Mouse (Mus musculus): Measurements from ENCODE around the gene Kdm8. TPM values are rescaled to one million over a fixed set of nuclear protein-coding genes. Genes with fewer than 3 reads are reported as not detected.

The Kdm8 gene
- total RNA-seq (2014; rRNA removed) (4.7 and 6.9 TPM in 2 replicates), polyA plus RNA-seq (2015; fragmentation: Nextera tagmentation; extraction: Ambion mirVana) (1.9 and 3.1 TPM in 2 replicates)

DNA sequence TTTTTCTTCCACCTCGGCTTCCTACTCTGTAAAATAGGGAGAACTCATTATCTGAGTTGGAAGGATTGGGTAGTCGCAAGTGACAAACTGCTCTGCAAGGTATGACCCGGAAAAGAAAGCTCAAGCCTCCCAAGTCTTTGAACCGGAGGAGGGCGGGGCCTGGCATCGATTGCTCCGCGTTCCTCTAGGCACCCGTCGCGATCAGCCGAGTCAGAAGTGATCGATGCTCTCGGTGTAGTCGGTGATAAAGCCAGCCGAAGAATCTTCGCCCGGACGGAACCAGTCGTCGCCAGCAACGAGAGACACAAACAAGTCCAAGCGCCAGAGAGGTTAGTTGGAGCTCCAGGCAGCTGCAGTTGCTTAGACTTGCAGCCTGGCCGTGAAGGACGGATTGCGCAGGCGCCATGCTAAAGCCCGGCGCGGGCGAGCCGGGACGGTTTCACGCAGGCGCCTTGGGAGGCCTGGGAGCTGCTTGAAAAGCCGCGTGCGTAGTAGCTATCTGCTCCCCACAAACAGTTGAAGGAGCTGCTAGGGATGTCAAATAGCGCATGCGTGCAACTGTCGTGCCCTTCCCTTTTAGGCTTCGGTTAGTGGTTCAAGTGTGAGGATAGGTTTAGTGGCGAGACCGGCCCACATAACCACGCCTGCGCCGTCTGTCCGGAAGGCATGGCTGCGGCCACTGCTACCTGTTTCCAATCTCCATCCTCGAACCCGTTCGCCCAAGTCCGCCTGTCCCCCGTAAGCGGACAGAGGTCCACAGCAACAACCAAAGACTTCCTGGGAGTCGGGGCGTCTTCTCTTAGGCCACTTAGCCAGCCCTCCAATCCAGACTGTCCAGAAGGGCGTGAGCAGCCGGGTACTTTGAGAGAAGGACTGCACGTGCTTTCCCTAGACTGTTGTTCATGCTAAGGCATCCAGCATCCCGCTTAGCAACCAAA, at the start of gene Kdm8:
Gene Kdm8, plus strand, starts transcription at position 213 of the 938 bp plus-strand sequence.
- Histone ChIP-seq H3K4me2 (ENCODE audit: low read depth) (peak within 1 kb of the TSS; percentile 75), H3K4me1 (ENCODE audit: insufficient read depth) (peaks cover 8% of the 10 kb centered on the region), H3K27me3 (ENCODE audit: insufficient read depth, low read length) (no peaks in the 10 kb centered on the region), H3K36me3 (ENCODE audit: insufficient read depth) (no peaks in the 10 kb centered on the region), H3K9ac (peak within 1 kb of the TSS; percentile 80), H3K9me3 (ENCODE audit: low read length) (no peaks in the 10 kb centered on the region), H3K4me3 (ENCODE audit: low read depth, low read length) (peak within 1 kb of the TSS; percentile 60), H3K27ac (ENCODE audit: low read depth, low read length) (peak within 1 kb of the TSS; percentile 98)
- ATAC-seq (peak; percentile 99), DNase-seq (peak; percentile 99)
- TF ChIP-seq CTCF (IDR thresholded peaks at IDR 0.05; ENCODE audit: low read depth), result no peak
- 2% methylated on average over 61 of the region's 61 CpGs for WGBS

DNA sequence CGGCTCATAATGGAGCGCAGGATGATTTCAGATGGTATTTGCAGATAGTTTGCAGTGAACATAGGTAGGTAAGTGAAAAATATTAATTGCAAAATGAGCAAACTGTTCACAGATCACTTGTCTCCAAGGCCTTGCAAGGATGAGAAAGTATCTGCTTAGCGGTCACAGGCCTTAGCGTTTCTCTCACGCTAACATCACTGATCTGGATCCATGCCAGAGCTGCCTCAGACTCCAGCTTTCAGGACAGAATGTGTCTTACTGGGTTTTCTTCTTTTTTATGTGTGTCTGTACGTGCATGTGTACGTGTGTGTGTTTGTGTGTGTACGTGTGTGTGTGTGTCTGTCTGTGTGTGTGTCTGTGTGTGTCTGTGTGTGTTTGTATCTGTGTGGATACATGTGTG, 46.4 kb upstream of the Kdm8 start:
- WGBS, result 72% methylated on average over 8 of the region's 8 CpGs

DNA sequence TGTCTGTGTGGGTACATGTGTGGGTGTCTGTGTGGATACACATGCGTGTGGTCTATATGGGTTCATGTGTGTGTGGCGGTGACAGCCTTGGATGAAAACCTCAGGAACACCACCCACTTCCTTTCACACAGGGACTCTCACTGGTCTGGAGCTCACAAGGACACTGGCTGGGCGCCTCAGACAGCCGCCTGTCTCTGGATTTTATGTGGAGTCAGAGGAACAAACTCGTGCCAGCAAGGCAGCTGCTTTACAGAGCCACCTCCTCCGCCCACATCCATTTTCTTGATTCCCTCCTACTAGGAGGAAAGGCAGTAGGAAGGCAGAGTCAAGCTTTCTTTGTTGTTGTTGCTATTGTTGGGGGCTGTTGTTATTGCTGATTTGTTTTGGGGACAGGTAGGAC, 45.8 kb upstream of the Kdm8 start:
- H3K4me1 ChIP-seq (ENCODE audit: insufficient read depth), result no peaks in the 10 kb centered on the region
- H3K27me3 ChIP-seq (ENCODE audit: insufficient read depth, low read length), result no peaks in the 10 kb centered on the region
- no peaks in the 10 kb centered on the region for H3K9me3 ChIP-seq (ENCODE audit: low read length)
- no peaks in the 10 kb centered on the region for H3K36me3 ChIP-seq (ENCODE audit: insufficient read depth)
- no peak overlapping the region for H3K4me3 ChIP-seq (ENCODE audit: low read depth, low read length)
- ATAC-seq, result no peak
- no peak overlapping the region for H3K27ac ChIP-seq (ENCODE audit: low read depth, low read length)
- no peak for TF ChIP-seq CTCF (IDR thresholded peaks at IDR 0.05; ENCODE audit: low read depth)
- no peak overlapping the region for H3K9ac ChIP-seq
- no peak for DNase-seq
- no peak overlapping the region for H3K4me2 ChIP-seq (ENCODE audit: low read depth)
- 59% methylated on average over 6 of the region's 6 CpGs for WGBS

More for the DNA sequence above, 46.4 kb upstream of the Kdm8 start:
- H3K4me2 ChIP-seq (ENCODE audit: low read depth), result no peak overlapping the region
- no peak overlapping the region for H3K27ac ChIP-seq (ENCODE audit: low read depth, low read length)
- H3K4me3 ChIP-seq (ENCODE audit: low read depth, low read length), result no peak overlapping the region
- H3K9me3 ChIP-seq (ENCODE audit: low read length), result no peaks in the 10 kb centered on the region
- DNase-seq (peak; percentile 23), ATAC-seq (no peak)
- no peak for TF ChIP-seq CTCF (IDR thresholded peaks at IDR 0.05; ENCODE audit: low read depth)
- no peak overlapping the region for H3K9ac ChIP-seq
- H3K4me1 ChIP-seq (ENCODE audit: insufficient read depth), result no peaks in the 10 kb centered on the region
- H3K27me3 ChIP-seq (ENCODE audit: insufficient read depth, low read length), result no peaks in the 10 kb centered on the region
- no peaks in the 10 kb centered on the region for H3K36me3 ChIP-seq (ENCODE audit: insufficient read depth)

- Histone ChIP-seq H3K27ac (ENCODE audit: low read depth, low read length) (no peak overlapping the region), H3K4me1 (ENCODE audit: insufficient read depth) (no peaks in the 10 kb centered on the region), H3K27me3 (ENCODE audit: insufficient read depth, low read length) (no peaks in the 10 kb centered on the region), H3K4me2 (ENCODE audit: low read depth) (no peak overlapping the region), H3K36me3 (ENCODE audit: insufficient read depth) (no peaks in the 10 kb centered on the region), H3K9me3 (ENCODE audit: low read length) (no peaks in the 10 kb centered on the region), H3K4me3 (ENCODE audit: low read depth, low read length) (no peak overlapping the region), H3K9ac (no peak overlapping the region)
- DNase-seq, result no peak
- ATAC-seq, result no peak
- 77% methylated on average over 6 of the region's 6 CpGs for WGBS
- no peak; the same call in 1 of the 2 replicates for TF ChIP-seq CTCF (IDR thresholded peaks at IDR 0.05; ENCODE audit: low read depth)
Observed at GRCm38 (mm10) chr7:125407136-125407535, 37.3 kb upstream of the Kdm8 start.

GRCm38 (mm10) chr7:125415087-125415486, 29.4 kb upstream of the Kdm8 start:
- no peak for ATAC-seq
- H3K9ac ChIP-seq, result no peak overlapping the region
- no peaks in the 10 kb centered on the region for H3K27me3 ChIP-seq (ENCODE audit: insufficient read depth, low read length)
- H3K4me1 ChIP-seq (ENCODE audit: insufficient read depth), result no peaks in the 10 kb centered on the region
- H3K36me3 ChIP-seq (ENCODE audit: insufficient read depth), result no peaks in the 10 kb centered on the region
- H3K27ac ChIP-seq (ENCODE audit: low read depth, low read length), result no peak overlapping the region
- H3K4me3 ChIP-seq (ENCODE audit: low read depth, low read length), result no peak overlapping the region
- no peaks in the 10 kb centered on the region for H3K9me3 ChIP-seq (ENCODE audit: low read length)
- 98% methylated on average over 1 of the region's 1 CpGs for WGBS
- no peak for TF ChIP-seq CTCF (IDR thresholded peaks at IDR 0.05; ENCODE audit: low read depth)
- no peak overlapping the region for H3K4me2 ChIP-seq (ENCODE audit: low read depth)
- DNase-seq, result no peak

DNA sequence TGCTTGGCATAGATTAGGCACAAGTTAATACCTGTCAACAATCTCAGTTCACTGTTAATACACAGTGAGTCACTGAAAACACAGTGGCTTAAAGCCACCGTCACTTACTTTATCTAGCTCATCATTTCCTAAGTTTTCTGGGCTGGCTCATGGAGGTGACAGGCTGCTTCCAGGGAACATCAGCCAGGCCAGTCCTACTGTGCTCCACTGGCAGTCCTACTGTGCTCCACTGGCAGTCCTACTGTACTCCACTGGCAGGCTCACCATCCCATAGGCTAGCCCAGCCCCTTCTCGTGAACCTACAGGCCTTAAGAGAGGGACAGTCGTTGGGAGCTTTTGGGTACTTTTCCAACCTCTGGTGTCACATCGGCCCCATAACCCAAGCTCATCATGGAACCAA, 28.7 kb upstream of the Kdm8 start:
- H3K27ac ChIP-seq (ENCODE audit: low read depth, low read length), result no peak overlapping the region
- DNase-seq (no peak), ATAC-seq (no peak)
- 92% methylated on average over 4 of the region's 4 CpGs for WGBS
- no peaks in the 10 kb centered on the region for H3K4me1 ChIP-seq (ENCODE audit: insufficient read depth)
- no peak overlapping the region for H3K9ac ChIP-seq
- TF ChIP-seq CTCF (IDR thresholded peaks at IDR 0.05; ENCODE audit: low read depth), result no peak
- H3K9me3 ChIP-seq (ENCODE audit: low read length), result no peaks in the 10 kb centered on the region
- no peak overlapping the region for H3K4me3 ChIP-seq (ENCODE audit: low read depth, low read length)
- H3K4me2 ChIP-seq (ENCODE audit: low read depth), result no peak overlapping the region
- no peaks in the 10 kb centered on the region for H3K36me3 ChIP-seq (ENCODE audit: insufficient read depth)
- no peaks in the 10 kb centered on the region for H3K27me3 ChIP-seq (ENCODE audit: insufficient read depth, low read length)

- H3K36me3 ChIP-seq (ENCODE audit: insufficient read depth), result no peaks in the 10 kb centered on the region
- H3K4me2 ChIP-seq (ENCODE audit: low read depth), result no peak overlapping the region
- no peak overlapping the region for H3K4me3 ChIP-seq (ENCODE audit: low read depth, low read length)
- no peaks in the 10 kb centered on the region for H3K9me3 ChIP-seq (ENCODE audit: low read length)
- ATAC-seq (no peak), DNase-seq (no peak)
- no peaks in the 10 kb centered on the region for H3K27me3 ChIP-seq (ENCODE audit: insufficient read depth, low read length)
- H3K4me1 ChIP-seq (ENCODE audit: insufficient read depth), result no peaks in the 10 kb centered on the region
- WGBS, result 70% methylated on average over 5 of the region's 5 CpGs
- TF ChIP-seq CTCF (IDR thresholded peaks at IDR 0.05; ENCODE audit: low read depth), result no peak
- no peak overlapping the region for H3K27ac ChIP-seq (ENCODE audit: low read depth, low read length)
- H3K9ac ChIP-seq, result no peak overlapping the region
Observed at GRCm38 (mm10) chr7:125416762-125417161, 27.7 kb upstream of the Kdm8 start.
